Mouse (Mus musculus) hindbrain, embryonic 10.5 days (tissue): ENCODE results near the gene Hebp1. TPM values are rescaled to one million over a fixed set of nuclear protein-coding genes. Genes with fewer than 3 reads are reported as not detected.

Experiments used
- DNase-seq: peaks from one replicate; pipeline ENCODE4 v3.0.0-alpha.2; 2017; ENCODE audit warnings: low spot score
- H3K27ac ChIP-seq: fragments of 300-500 bp; sonication (generic); 2 replicates; pipeline ENCODE4 v1.5.1; 2016; ENCODE audit warnings: mild to moderate bottlenecking, moderate library complexity
- H3K27me3 ChIP-seq: fragments of 300-500 bp; sonication (generic); 2 replicates; pipeline ENCODE4 v1.6.1; 2016; ENCODE audit warnings: mild to moderate bottlenecking; ENCODE audit not compliant: poor library complexity, insufficient read depth, severe bottlenecking
- H3K36me3 ChIP-seq: fragments of 300-500 bp; sonication (generic); 2 replicates; pipeline ENCODE4 v1.6.1; 2016; ENCODE audit warnings: mild to moderate bottlenecking, moderate library complexity
- H3K4me1 ChIP-seq: fragments of 300-500 bp; sonication (generic); replicated peaks from 2 replicates; pipeline ENCODE4 v1.6.1; 2016; ENCODE audit warnings: mild to moderate bottlenecking
- H3K4me3 ChIP-seq: fragments of 300-500 bp; sonication (generic); 2 replicates; pipeline ENCODE4 v1.5.1; 2016; ENCODE audit warnings: mild to moderate bottlenecking, moderate library complexity
- H3K9me3 ChIP-seq: fragments of 300-500 bp; sonication (generic); 2 replicates; pipeline ENCODE4 v1.6.1; 2016; ENCODE audit warnings: mild to moderate bottlenecking, moderate library complexity
- WGBS: fragments of 180-500 bp; shearing (Covaris S2); methylation state at CpG from one replicate; pipeline ENCODE4 v1.1.7; 2016; 5-methylcytosine and 5-hydroxymethylcytosine counted together
- polyA plus RNA-seq: library from polyadenylated mRNA; unstranded; fragments of >200 nt; fragmentation: Nextera tagmentation; extraction: Ambion mirVana; gene quantifications from 2 replicates; pipeline ENCODE4 v1.2.1, GENCODE M21; 2016

Gene Hebp1
- polyA plus RNA-seq, 1 experiment from 2014 or later = 9.0 TPM

GRCm38 (mm10) chr6:135218330-135218729 lies 20.5 kb upstream of the Hebp1 start:
- WGBS = 84% methylated on average over 8 of the region's 8 CpGs
- no peaks in the 10 kb centered on the region for H3K9me3 ChIP-seq
- H3K36me3 ChIP-seq = peaks cover 30% of the 10 kb centered on the region; the same call in 1 of the 2 replicates
- H3K4me3 ChIP-seq = no peak overlapping the region
- no peak overlapping the region for H3K27ac ChIP-seq
- DNase-seq = no peak
- no peaks in the 10 kb centered on the region for H3K27me3 ChIP-seq
- H3K4me1 ChIP-seq = no peaks in the 10 kb centered on the region

- H3K36me3 ChIP-seq = peaks cover 21% of the 10 kb centered on the region; the same call in 1 of the 2 replicates
- DNase-seq = no peak
- peaks cover 3% of the 10 kb centered on the region; the same call in 1 of the 2 replicates for H3K4me1 ChIP-seq
- H3K27ac ChIP-seq = no peak overlapping the region
- H3K9me3 ChIP-seq = no peaks in the 10 kb centered on the region
- H3K27me3 ChIP-seq = no peaks in the 10 kb centered on the region
- WGBS = 90% methylated on average over 2 of the region's 2 CpGs
- H3K4me3 ChIP-seq = no peak overlapping the region
Measured at GRCm38 (mm10) chr6:135212666-135213065, 14.8 kb upstream of the Hebp1 start.

- WGBS = 78% methylated on average over 7 of the region's 7 CpGs
- H3K36me3 ChIP-seq = peaks cover 15% of the 10 kb centered on the region; the same call in 1 of the 2 replicates
- no peaks in the 10 kb centered on the region for H3K9me3 ChIP-seq
- peaks cover 7% of the 10 kb centered on the region; the same call in 1 of the 2 replicates for H3K4me1 ChIP-seq
- H3K4me3 ChIP-seq = no peak overlapping the region
- no peak overlapping the region for H3K27ac ChIP-seq
- no peak for DNase-seq
- no peaks in the 10 kb centered on the region for H3K27me3 ChIP-seq
Measured at GRCm38 (mm10) chr6:135211169-135211568, 13.3 kb upstream of the Hebp1 start.

- H3K9me3 ChIP-seq = no peaks in the 10 kb centered on the region
- WGBS = 56% methylated on average over 8 of the region's 8 CpGs
- no peak overlapping the region for H3K4me3 ChIP-seq
- no peak overlapping the region for H3K27ac ChIP-seq
- H3K27me3 ChIP-seq = no peaks in the 10 kb centered on the region
- H3K4me1 ChIP-seq = peaks cover 7% of the 10 kb centered on the region; the same call in 1 of the 2 replicates
- no peak for DNase-seq
- H3K36me3 ChIP-seq = 0 out of 2 replicates have a peak, but pooled peaks cover 3% of the 10 kb centered on the region
Measured at GRCm38 (mm10) chr6:135206909-135207308, 9.1 kb upstream of the Hebp1 start.

- DNase-seq = no peak
- 89% methylated on average over 4 of the region's 4 CpGs for WGBS
- no peak overlapping the region for H3K4me3 ChIP-seq
- H3K27me3 ChIP-seq = no peaks in the 10 kb centered on the region
- no peak overlapping the region for H3K27ac ChIP-seq
- H3K9me3 ChIP-seq = no peaks in the 10 kb centered on the region
- peaks cover 5% of the 10 kb centered on the region; the same call in 1 of the 2 replicates for H3K4me1 ChIP-seq
- H3K36me3 ChIP-seq = 0 out of 2 replicates have a peak, but pooled peaks cover 3% of the 10 kb centered on the region
Measured at GRCm38 (mm10) chr6:135205802-135206201, 8.0 kb upstream of the Hebp1 start.

- no peaks in the 10 kb centered on the region for H3K27me3 ChIP-seq
- no peak for DNase-seq
- no peak overlapping the region for H3K4me3 ChIP-seq
- peaks cover 5% of the 10 kb centered on the region; the same call in 1 of the 2 replicates for H3K4me1 ChIP-seq
- no peaks in the 10 kb centered on the region for H3K9me3 ChIP-seq
- H3K27ac ChIP-seq = no peak overlapping the region
- WGBS = 70% methylated on average over 4 of the region's 4 CpGs
- 0 out of 2 replicates have a peak, but pooled peaks cover 3% of the 10 kb centered on the region for H3K36me3 ChIP-seq
Measured at GRCm38 (mm10) chr6:135204869-135205268, 7.0 kb upstream of the Hebp1 start.

- no peaks in the 10 kb centered on the region for H3K27me3 ChIP-seq
- no peak for DNase-seq
- WGBS = 64% methylated on average over 6 of the region's 6 CpGs
- no peaks in the 10 kb centered on the region for H3K9me3 ChIP-seq
- H3K27ac ChIP-seq = no peak overlapping the region
- no peak overlapping the region for H3K4me3 ChIP-seq
- no peaks in the 10 kb centered on the region for H3K36me3 ChIP-seq
- H3K4me1 ChIP-seq = peaks cover 9% of the 10 kb centered on the region
Measured at GRCm38 (mm10) chr6:135203737-135204136, 5.9 kb upstream of the Hebp1 start.

- Histone ChIP-seq H3K4me1 (peaks cover 20% of the 10 kb centered on the region), H3K36me3 (no peaks in the 10 kb centered on the region), H3K27ac (no peak overlapping the region), H3K9me3 (no peaks in the 10 kb centered on the region), H3K4me3 (no peak overlapping the region), H3K27me3 (no peaks in the 10 kb centered on the region)
- WGBS = 89% methylated on average over 6 of the region's 6 CpGs
- no peak for DNase-seq
Measured at GRCm38 (mm10) chr6:135202668-135203067, 4.8 kb upstream of the Hebp1 start.

- 90% methylated on average over 16 of the region's 16 CpGs for WGBS
- DNase-seq = no peak
- peaks cover 18% of the 10 kb centered on the region for H3K4me1 ChIP-seq
Measured at GRCm38 (mm10) chr6:135200122-135200957, 2.5 kb upstream of the Hebp1 start.

GRCm38 (mm10) chr6:135198726-135199125 lies 904 bp upstream of the Hebp1 start:
- Histone ChIP-seq H3K27ac (peak overlapping the region; percentile 95), H3K4me1 (peaks cover 24% of the 10 kb centered on the region), H3K36me3 (no peaks in the 10 kb centered on the region), H3K27me3 (peaks cover 13% of the 10 kb centered on the region; the same call in 1 of the 2 replicates), H3K9me3 (no peaks in the 10 kb centered on the region), H3K4me3 (peak overlapping the region; percentile 91)
- 48% methylated on average over 6 of the region's 6 CpGs for whole genome bisulfite sequencing
- no peak for DNase-seq

More at GRCm38 (mm10) chr6:135200122-135200957, 2.5 kb upstream of the Hebp1 start:
- Histone ChIP-seq H3K27me3 (peaks cover 10% of the 10 kb centered on the region; the same call in 1 of the 2 replicates), H3K9me3 (no peaks in the 10 kb centered on the region), H3K36me3 (no peaks in the 10 kb centered on the region), H3K4me3 (no peak overlapping the region), H3K27ac (no peak overlapping the region)

- H3K27me3 ChIP-seq = peaks cover 22% of the 10 kb centered on the region; the same call in 1 of the 2 replicates
- H3K4me1 ChIP-seq = peaks cover 36% of the 10 kb centered on the region
- peak overlapping the region; percentile 95 for H3K27ac ChIP-seq
- no peaks in the 10 kb centered on the region for H3K9me3 ChIP-seq
- 21% methylated on average over 7 of the region's 7 CpGs for WGBS
- H3K4me3 ChIP-seq = peak overlapping the region; percentile 91
- no peak for DNase-seq
- no peaks in the 10 kb centered on the region for H3K36me3 ChIP-seq
Measured at GRCm38 (mm10) chr6:135197446-135197845, 376 bp downstream of the Hebp1 start.

- no peaks in the 10 kb centered on the region for H3K36me3 ChIP-seq
- 85% methylated on average over 8 of the region's 8 CpGs for WGBS
- DNase-seq = no peak
Measured at GRCm38 (mm10) chr6:135196707-135197106, 1.1 kb downstream of the Hebp1 start.

GRCm38 (mm10) chr6:135194907-135195306 lies 2.9 kb downstream of the Hebp1 start:
- H3K4me1 ChIP-seq = peaks cover 43% of the 10 kb centered on the region
- peaks cover 23% of the 10 kb centered on the region; the same call in 1 of the 2 replicates for H3K27me3 ChIP-seq
- H3K36me3 ChIP-seq = no peaks in the 10 kb centered on the region
- no peak overlapping the region for H3K27ac ChIP-seq
- WGBS = 83% methylated on average over 4 of the region's 4 CpGs
- DNase-seq = no peak
- no peak overlapping the region for H3K4me3 ChIP-seq
- H3K9me3 ChIP-seq = no peaks in the 10 kb centered on the region

More at GRCm38 (mm10) chr6:135196707-135197106, 1.1 kb downstream of the Hebp1 start:
- H3K27me3 ChIP-seq = peaks cover 23% of the 10 kb centered on the region; the same call in 1 of the 2 replicates
- H3K4me3 ChIP-seq = no peak overlapping the region
- no peaks in the 10 kb centered on the region for H3K9me3 ChIP-seq
- peaks cover 36% of the 10 kb centered on the region for H3K4me1 ChIP-seq
- 0 out of 2 replicates have a peak overlapping the region, but pooled peaks have one; percentile 26 for H3K27ac ChIP-seq
